Mouse (Mus musculus): ENCODE data around the gene Arhgap31.
"Not testable (repeated sequence)": the region's sequence is repeated elsewhere in the genome, so short reads cannot be mapped to it uniquely, and the experiment has no call there.

The Arhgap31 gene

GRCm38 (mm10) chr16:38687673-38688072, 25.4 kb downstream of the Arhgap31 start:
- DNase-seq (ENCODE audit: low spot score), result no peak

GRCm38 (mm10) chr16:38683094-38683493, 30.0 kb downstream of the Arhgap31 start:
- no peak for DNase-seq (ENCODE audit: low spot score)

GRCm38 (mm10) chr16:38681313-38681712, 31.8 kb downstream of the Arhgap31 start:
- no peak for DNase-seq (ENCODE audit: low spot score)

GRCm38 (mm10) chr16:38679431-38680021, 33.5 kb downstream of the Arhgap31 start:
- no peak for DNase-seq (ENCODE audit: low spot score)

GRCm38 (mm10) chr16:38678853-38679252, 34.2 kb downstream of the Arhgap31 start:
- no peak for DNase-seq (ENCODE audit: low spot score)

GRCm38 (mm10) chr16:38677941-38678340, 35.1 kb downstream of the Arhgap31 start:
- not testable (repeated sequence) for DNase-seq (ENCODE audit: low spot score)

GRCm38 (mm10) chr16:38677171-38677570, 35.9 kb downstream of the Arhgap31 start:
- DNase-seq (ENCODE audit: low spot score), result no peak

GRCm38 (mm10) chr16:38676647-38677046, 36.4 kb downstream of the Arhgap31 start:
- no peak for DNase-seq (ENCODE audit: low spot score)

GRCm38 (mm10) chr16:38675600-38676335, 37.3 kb downstream of the Arhgap31 start:
- no peak for DNase-seq (ENCODE audit: low spot score)

GRCm38 (mm10) chr16:38674891-38675290, 38.2 kb downstream of the Arhgap31 start:
- no peak for DNase-seq (ENCODE audit: low spot score)

GRCm38 (mm10) chr16:38673511-38673910, 39.6 kb downstream of the Arhgap31 start:
- peak; percentile 76 for DNase-seq (ENCODE audit: low spot score)

- DNase-seq (ENCODE audit: low spot score), result no peak
These were observed 40.1 kb downstream of the Arhgap31 start for GRCm38 (mm10) chr16:38672947-38673346.

GRCm38 (mm10) chr16:38672370-38672769, 40.7 kb downstream of the Arhgap31 start:
- no peak for DNase-seq (ENCODE audit: low spot score)

- no peak for DNase-seq (ENCODE audit: low spot score)
These were observed 42.3 kb downstream of the Arhgap31 start for GRCm38 (mm10) chr16:38670621-38671390.

GRCm38 (mm10) chr16:38668871-38669675, 44.0 kb downstream of the Arhgap31 start:
- no peak for DNase-seq (ENCODE audit: low spot score)

GRCm38 (mm10) chr16:38666523-38666922, 46.6 kb downstream of the Arhgap31 start:
- no peak for DNase-seq (ENCODE audit: low spot score)

- no peak for DNase-seq (ENCODE audit: low spot score)
These were observed 47.1 kb downstream of the Arhgap31 start for GRCm38 (mm10) chr16:38666016-38666415.

GRCm38 (mm10) chr16:38662575-38662974, 50.5 kb downstream of the Arhgap31 start:
- DNase-seq (ENCODE audit: low spot score), result no peak

GRCm38 (mm10) chr16:38654308-38654707, 58.8 kb downstream of the Arhgap31 start:
- no peak for DNase-seq (ENCODE audit: low spot score)

GRCm38 (mm10) chr16:38653390-38653871, 59.6 kb downstream of the Arhgap31 start:
- no peak for DNase-seq (ENCODE audit: low spot score)

- DNase-seq (ENCODE audit: low spot score), result no peak
These were observed 60.4 kb downstream of the Arhgap31 start for GRCm38 (mm10) chr16:38652653-38653052.

- no peak for DNase-seq (ENCODE audit: low spot score)
These were observed 61.3 kb downstream of the Arhgap31 start for GRCm38 (mm10) chr16:38651721-38652231.

Measured in left cerebral cortex, adult 11 months (tissue).